Mouse (Mus musculus) hindbrain, embryonic 14.5 days (tissue): ENCODE results near the gene Mmel1. TPM values are rescaled to one million over a fixed set of nuclear protein-coding genes. Genes with fewer than 3 reads are reported as not detected.

Experiments used
- ATAC-seq: fragments of 200-750 bp; cut with Nextera tagmentation; 2 replicates; pipeline ENCODE4 v1.8.0; 2017; ENCODE audit warnings: moderate number of reproducible peaks, mild to moderate bottlenecking, moderate TSS enrichment, moderate library complexity; ENCODE audit not compliant: low FRiP score
- DNase-seq: peaks from one replicate; pipeline ENCODE4 v3.0.0-alpha.2; 2015; ENCODE audit warnings: low spot score
- H3K27ac ChIP-seq: fragments of 300-500 bp; sonication (generic); 2 replicates; pipeline ENCODE4 v1.5.1; 2014; ENCODE audit warnings: mild to moderate bottlenecking, moderate library complexity
- H3K27me3 ChIP-seq: fragments of 300-500 bp; sonication (generic); 2 replicates; pipeline ENCODE4 v1.6.1; 2014; ENCODE audit warnings: mild to moderate bottlenecking, low read length, mixed read lengths; ENCODE audit not compliant: control insufficient read depth, insufficient read depth
- H3K36me3 ChIP-seq: fragments of 300-500 bp; sonication (generic); replicated peaks from 2 replicates; pipeline ENCODE4 v1.6.1; 2014; ENCODE audit not compliant: control insufficient read depth, insufficient read depth
- H3K4me1 ChIP-seq: fragments of 300-500 bp; sonication (generic); replicated peaks from 2 replicates; pipeline ENCODE4 v1.6.1; 2014; ENCODE audit warnings: antibody characterized with exemption, low read length, mixed read lengths; ENCODE audit not compliant: control insufficient read depth, insufficient read depth
- H3K4me2 ChIP-seq: fragments of 300-500 bp; sonication (generic); replicated peaks from 2 replicates; pipeline ENCODE4 v1.6.1; 2014; ENCODE audit warnings: mild to moderate bottlenecking, moderate library complexity
- H3K4me3 ChIP-seq: fragments of 300-500 bp; sonication (generic); replicated peaks from 2 replicates; pipeline ENCODE4 v1.5.1; 2014; ENCODE audit warnings: mild to moderate bottlenecking, low read length
- H3K9ac ChIP-seq: fragments of 300-500 bp; sonication (generic); 2 replicates; pipeline ENCODE4 v1.6.1; 2014
- H3K9me3 ChIP-seq: fragments of 300-500 bp; sonication (generic); 2 replicates; pipeline ENCODE4 v1.6.1; 2016; ENCODE audit warnings: low read length; ENCODE audit not compliant: control insufficient read depth
- WGBS: fragments of 180-500 bp; shearing (Covaris S2); extraction: QIAGEN DNeasy Blood & Tissue Kit; methylation state at CpG from one replicate; pipeline ENCODE4 v1.1.7; 2014; 5-methylcytosine and 5-hydroxymethylcytosine counted together
- polyA plus RNA-seq: library from polyadenylated mRNA; unstranded; fragments of >200 nt; fragmentation: Nextera tagmentation; extraction: Ambion mirVana; gene quantifications from 2 replicates; pipeline ENCODE4 v1.2.1, GENCODE M21; 2014

The Mmel1 gene
- polyA plus RNA-seq, 1 experiment from 2014 or later: 0.23 TPM

- ATAC-seq: no peak
- 77% methylated on average over 9 of the region's 9 CpGs for WGBS
Observed at GRCm38 (mm10) chr4:154926969-154927898, 57.8 kb downstream of the Mmel1 start.

DNA sequence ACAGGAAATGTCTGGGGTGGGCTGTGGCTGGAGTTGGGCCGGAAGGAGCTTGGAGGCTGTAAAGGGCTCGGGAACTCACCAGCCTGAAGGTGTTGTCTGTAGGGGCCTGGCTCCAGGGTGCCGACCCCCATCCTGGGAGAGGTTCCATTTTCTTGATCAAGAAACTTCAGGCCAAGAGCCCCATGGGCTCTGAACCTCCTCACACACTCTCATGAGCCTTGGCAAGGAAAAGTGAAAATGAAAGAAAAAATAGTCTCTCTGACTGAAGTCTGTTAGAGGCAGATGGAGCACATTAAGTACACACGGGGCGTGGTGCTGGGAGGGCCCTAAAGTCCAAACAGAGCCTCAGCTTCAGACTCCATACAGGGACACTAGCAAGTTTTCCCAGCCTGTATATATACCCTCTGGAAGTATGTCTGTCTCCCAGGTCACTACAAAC lies 58.5 kb downstream of the Mmel1 start:
- no peaks in the 10 kb centered on the region for H3K36me3 ChIP-seq
- no peak overlapping the region for H3K27ac ChIP-seq
- no peaks in the 10 kb centered on the region for H3K4me1 ChIP-seq
- no peak overlapping the region for H3K4me3 ChIP-seq
- no peaks in the 10 kb centered on the region for H3K27me3 ChIP-seq
- no peak overlapping the region for H3K9ac ChIP-seq
- DNase-seq (no peak), ATAC-seq (no peak)
- H3K9me3 ChIP-seq: no peaks in the 10 kb centered on the region
- 68% methylated on average over 5 of the region's 5 CpGs for WGBS
- no peak overlapping the region for H3K4me2 ChIP-seq

More at GRCm38 (mm10) chr4:154926969-154927898, 57.8 kb downstream of the Mmel1 start:
- Histone ChIP-seq H3K9me3 (no peaks in the 10 kb centered on the region), H3K4me1 (no peaks in the 10 kb centered on the region), H3K36me3 (no peaks in the 10 kb centered on the region), H3K27ac (no peak overlapping the region), H3K9ac (no peak overlapping the region), H3K4me3 (no peak overlapping the region), H3K27me3 (no peaks in the 10 kb centered on the region), H3K4me2 (no peak overlapping the region)
- DNase-seq: no peak

DNA sequence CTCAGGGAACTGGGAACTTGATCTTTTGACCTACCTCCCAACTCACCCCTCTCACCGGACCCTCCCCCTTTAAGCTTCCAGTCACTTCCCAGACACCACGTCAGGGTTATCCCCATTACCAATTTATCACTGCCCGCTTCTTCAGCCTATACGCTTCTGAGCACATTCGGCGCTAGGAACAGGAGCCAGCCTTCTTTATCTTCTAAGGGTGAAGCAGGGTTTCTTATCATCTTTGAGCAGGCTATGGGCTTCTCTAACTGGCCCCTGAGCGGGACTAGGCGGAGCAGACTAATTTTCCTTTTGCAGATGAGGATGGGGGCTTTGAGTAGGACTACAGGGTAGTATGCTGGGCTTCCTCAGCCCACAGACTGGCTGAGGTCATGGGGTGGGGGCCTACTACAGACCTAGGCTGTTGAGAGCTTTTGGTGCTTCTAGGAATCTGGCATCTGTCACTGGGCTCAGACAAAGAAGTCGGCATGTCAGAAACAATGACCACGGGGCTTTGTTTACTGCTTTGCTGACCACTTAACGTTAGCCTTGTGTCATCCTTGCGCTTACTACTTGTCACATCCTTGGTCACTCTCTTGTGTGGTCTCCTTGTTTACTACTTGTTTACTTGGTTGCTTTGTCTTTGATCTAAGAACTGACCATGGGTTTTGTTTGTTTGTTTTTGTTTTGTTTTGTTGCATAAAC lies 59.2 kb downstream of the Mmel1 start, which contains the start of gene Tnfrsf14:
Gene Tnfrsf14 (minus strand): TSS at position 169 of the 693 bp plus-strand sequence.
- WGBS: 50% methylated on average over 12 of the region's 12 CpGs
- Histone ChIP-seq H3K36me3 (no peaks in the 10 kb centered on the region), H3K9me3 (no peaks in the 10 kb centered on the region), H3K27ac (no peak within 1 kb of the TSS), H3K4me1 (no peaks in the 10 kb centered on the region), H3K4me2 (no peak within 1 kb of the TSS), H3K4me3 (no peak within 1 kb of the TSS), H3K27me3 (no peaks in the 10 kb centered on the region), H3K9ac (no peak within 1 kb of the TSS)
- no peak for DNase-seq
- ATAC-seq: no peak

GRCm38 (mm10) chr4:154929088-154929660 lies 59.8 kb downstream of the Mmel1 start:
- ATAC-seq: no peak

GRCm38 (mm10) chr4:154933306-154933907 lies 64.0 kb downstream of the Mmel1 start:
- Histone ChIP-seq H3K4me3 (no peak overlapping the region), H3K27me3 (no peaks in the 10 kb centered on the region), H3K9me3 (no peaks in the 10 kb centered on the region), H3K4me2 (no peak overlapping the region), H3K27ac (no peak overlapping the region), H3K9ac (no peak overlapping the region), H3K4me1 (no peaks in the 10 kb centered on the region), H3K36me3 (no peaks in the 10 kb centered on the region)
- no peak for ATAC-seq
- no peak for DNase-seq
- 64% methylated on average over 13 of the region's 13 CpGs for WGBS

More at GRCm38 (mm10) chr4:154929088-154929660, 59.8 kb downstream of the Mmel1 start:
- Histone ChIP-seq H3K9me3 (no peaks in the 10 kb centered on the region), H3K4me3 (no peak overlapping the region), H3K27me3 (no peaks in the 10 kb centered on the region), H3K27ac (no peak overlapping the region), H3K4me1 (no peaks in the 10 kb centered on the region), H3K36me3 (no peaks in the 10 kb centered on the region), H3K9ac (no peak overlapping the region), H3K4me2 (no peak overlapping the region)
- WGBS: 79% methylated on average over 12 of the region's 12 CpGs
- DNase-seq: no peak

- Histone ChIP-seq H3K27me3 (no peaks in the 10 kb centered on the region), H3K4me2 (no peak overlapping the region), H3K4me3 (no peak overlapping the region), H3K9ac (no peak overlapping the region), H3K27ac (no peak overlapping the region), H3K9me3 (no peaks in the 10 kb centered on the region), H3K4me1 (no peaks in the 10 kb centered on the region), H3K36me3 (no peaks in the 10 kb centered on the region)
- no peak for ATAC-seq
- WGBS: 96% methylated on average over 2 of the region's 2 CpGs
- DNase-seq: no peak
Observed at GRCm38 (mm10) chr4:154934800-154935199, 65.4 kb downstream of the Mmel1 start.

- Histone ChIP-seq H3K4me1 (no peaks in the 10 kb centered on the region), H3K27ac (no peak overlapping the region), H3K4me2 (no peak overlapping the region), H3K9me3 (no peaks in the 10 kb centered on the region), H3K4me3 (no peak overlapping the region), H3K36me3 (no peaks in the 10 kb centered on the region), H3K9ac (no peak overlapping the region), H3K27me3 (no peaks in the 10 kb centered on the region)
- no peak for DNase-seq
- WGBS: 76% methylated on average over 7 of the region's 7 CpGs
- ATAC-seq: no peak
Observed at GRCm38 (mm10) chr4:154935788-154936187, 66.4 kb downstream of the Mmel1 start.

DNA sequence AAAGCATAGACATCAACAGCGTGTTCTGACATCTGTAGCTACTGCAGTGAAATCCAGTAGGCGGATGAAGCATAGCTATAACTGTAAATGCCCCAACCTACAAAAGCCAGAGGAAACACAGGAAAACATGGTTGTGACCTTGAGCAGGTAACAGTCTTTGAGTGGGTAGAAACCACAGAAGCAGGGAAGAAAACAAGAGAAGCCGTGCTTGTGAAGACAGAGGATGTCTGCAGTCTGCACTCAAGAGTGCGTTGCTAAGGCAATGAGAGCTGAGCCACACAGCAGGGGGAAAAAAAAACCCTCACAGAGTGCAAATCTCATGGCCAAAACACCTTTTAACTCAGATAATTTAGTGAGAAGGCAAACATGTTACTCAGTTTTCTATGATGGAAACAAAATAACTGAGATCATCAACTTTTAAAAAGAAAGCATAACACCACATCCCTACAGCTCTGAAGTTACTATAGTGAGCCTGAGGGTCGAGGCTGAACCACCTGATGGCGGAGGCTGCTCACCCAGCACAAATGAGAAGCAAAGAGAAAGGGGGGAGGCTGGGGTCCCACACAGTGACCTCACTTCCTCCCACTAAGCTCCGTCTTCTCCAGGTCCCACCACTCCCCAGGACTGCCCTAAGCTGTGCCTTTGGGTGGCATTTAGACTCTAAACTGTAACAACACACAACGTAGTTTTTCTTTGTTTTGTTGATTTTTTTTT lies 67.3 kb downstream of the Mmel1 start:
- Histone ChIP-seq H3K36me3 (no peaks in the 10 kb centered on the region), H3K9me3 (no peaks in the 10 kb centered on the region), H3K4me1 (no peaks in the 10 kb centered on the region), H3K4me2 (no peak overlapping the region), H3K9ac (no peak overlapping the region), H3K27me3 (no peaks in the 10 kb centered on the region), H3K4me3 (no peak overlapping the region), H3K27ac (no peak overlapping the region)
- DNase-seq (no peak), ATAC-seq (no peak)
- WGBS: 57% methylated on average over 8 of the region's 8 CpGs
